Mouse (Mus musculus): Measurements from ENCODE around the gene AB124611.

- TF ChIP-seq EP300 (optimal IDR thresholded peaks at IDR 0.05) = no peak
- no peak for TF ChIP-seq CTCF (IDR thresholded peaks at IDR 0.05; ENCODE audit: low read depth)
Observed at GRCm38 (mm10) chr9:21589538-21589937, 63.6 kb downstream of the AB124611 start.
